Mouse (Mus musculus): ENCODE measurements around the gene Heatr5a.

- TF ChIP-seq GATA1 (IDR thresholded peaks at IDR 0.05; ENCODE audit: borderline replicate concordance, low read length) (no peak), FLI1 (IDR thresholded peaks at IDR 0.05; ENCODE audit: low read length) (no peak)
Observed at GRCm38 (mm10) chr12:51881775-51882174, 89.3 kb downstream of the Heatr5a start.

All from megakaryocyte, embryonic 14.5 days (primary cell).